Mouse (Mus musculus): ENCODE data around the gene Prss34. TPM values are rescaled to one million over a fixed set of nuclear protein-coding genes. Genes with fewer than 3 reads are reported as not detected.

Gene Prss34
- polyA plus RNA-seq (2014; fragmentation: Illumina TruSeq; extraction: RNeasy Lipid Tissue Mini Kit (QIAGEN cat#74804); ENCODE audit: low read depth, low replicate concordance), result not detected

DNA sequence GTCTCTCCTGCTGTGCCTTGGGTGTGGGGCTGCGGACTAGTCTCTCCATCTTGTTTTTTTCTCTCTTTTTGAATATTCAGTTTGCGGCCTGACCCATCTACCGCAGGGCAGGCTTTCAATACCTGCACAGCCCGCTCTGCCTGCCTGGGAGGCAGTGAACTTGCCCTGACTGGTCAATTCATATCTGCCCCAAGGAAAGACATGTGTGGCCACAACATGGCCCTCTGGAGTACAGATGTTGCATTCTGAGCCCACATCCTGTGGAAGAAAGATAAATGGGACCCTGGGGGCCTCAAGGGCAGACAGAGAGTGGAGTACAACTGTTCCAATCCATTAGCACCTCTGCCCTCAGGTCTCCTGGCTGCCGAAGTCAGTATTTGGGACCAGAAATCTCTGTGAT is at the start of gene Prss34:
Gene Prss34, plus strand, starts transcription at position 301 of the 400 bp plus-strand sequence.

DNA sequence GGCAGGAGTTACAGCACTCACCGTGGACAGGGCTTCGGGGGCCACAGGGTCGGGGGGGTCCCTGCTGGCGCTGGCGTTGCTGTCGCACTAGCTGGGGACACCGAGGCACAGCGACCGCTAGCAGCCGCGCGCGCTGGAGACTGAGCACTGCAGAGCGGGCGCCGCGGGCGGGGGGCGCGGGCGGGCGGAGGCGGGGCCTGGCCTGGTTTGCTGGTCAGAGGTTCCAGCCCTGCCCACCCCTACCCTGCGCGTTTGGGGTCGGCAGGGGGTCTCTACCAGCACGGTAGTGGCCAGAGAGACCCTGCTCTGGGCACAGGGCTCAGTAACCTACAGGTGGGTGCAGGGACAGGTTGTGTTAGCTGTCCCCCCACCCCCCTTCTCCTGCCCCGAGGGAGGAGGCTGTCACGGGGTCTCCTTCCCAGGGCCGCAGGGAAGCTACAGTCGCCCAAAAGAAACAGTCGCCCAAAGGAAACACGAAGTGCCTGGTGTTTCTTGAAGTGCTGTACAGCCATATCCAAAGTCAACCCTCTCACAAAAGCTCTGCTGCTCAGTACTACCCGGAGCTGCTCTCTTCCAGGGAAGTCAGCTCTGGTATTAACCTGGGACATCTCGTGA is 41.9 kb upstream of the Prss34 start, which contains the start of gene Baiap3:
Gene Baiap3, minus strand, starts transcription at position 225 of the 615 bp plus-strand sequence.

DNA sequence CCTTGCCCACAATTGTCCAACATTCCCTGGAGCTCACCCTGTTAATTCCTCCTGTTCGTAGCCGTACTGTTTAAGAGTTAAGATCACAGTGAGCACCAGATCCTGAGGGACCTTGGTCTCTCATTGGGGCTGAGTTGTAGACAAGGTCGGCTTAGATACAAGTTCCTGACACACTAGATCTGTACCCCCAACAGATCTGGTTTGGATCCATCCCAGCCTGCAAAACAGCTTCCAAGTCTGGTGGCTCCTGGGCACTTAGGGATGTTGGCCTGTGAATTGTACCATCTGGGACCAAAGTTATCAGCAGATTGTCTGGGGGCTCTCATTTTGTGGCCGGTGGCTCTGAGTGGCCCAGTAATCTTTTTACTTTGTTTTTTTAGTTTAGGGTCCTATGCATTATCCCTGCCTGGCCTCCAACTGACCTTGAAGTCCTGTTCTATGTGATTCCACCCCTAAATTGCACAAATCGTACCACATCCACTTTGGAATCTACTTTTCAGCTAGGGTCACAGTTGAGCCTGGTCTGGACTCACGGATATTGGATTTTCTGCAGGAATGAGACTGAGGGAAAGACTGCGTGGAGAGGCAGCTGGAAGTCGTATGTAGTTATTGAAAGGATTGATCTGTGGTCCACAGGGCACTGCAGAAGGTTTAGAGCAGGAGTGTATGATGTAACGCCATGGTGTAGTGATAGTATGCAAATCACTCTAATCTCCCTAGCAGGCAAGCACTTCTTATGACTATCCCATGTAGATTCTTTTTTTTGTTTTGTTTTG is 23.4 kb upstream of the Prss34 start, which contains the start of gene Ube2i:
Gene Ube2i, minus strand, starts transcription at position 52 of the 776 bp plus-strand sequence.

DNA sequence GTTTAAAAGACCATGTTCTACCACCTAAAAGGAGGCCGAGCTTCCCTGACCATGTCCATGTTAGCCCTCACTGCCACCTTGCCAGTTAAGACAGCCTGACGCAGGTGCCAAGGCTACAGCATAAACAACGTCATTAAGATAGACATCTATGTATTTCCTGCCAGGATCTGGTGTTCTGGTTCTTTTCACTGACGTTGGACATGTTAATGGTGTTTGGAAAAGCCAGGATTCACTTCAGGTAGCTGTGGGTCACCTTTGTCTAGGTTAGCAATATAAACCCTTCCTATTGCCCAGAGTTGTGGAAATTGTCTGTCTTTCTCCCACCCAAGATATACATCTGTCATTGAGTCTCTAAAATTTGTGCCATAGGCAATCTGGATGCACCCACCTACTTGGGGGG is 10.2 kb downstream of the Prss34 start, which contains the start of gene Prss28:
Gene Prss28, plus strand, starts transcription at position 301 of the 400 bp plus-strand sequence.

DNA sequence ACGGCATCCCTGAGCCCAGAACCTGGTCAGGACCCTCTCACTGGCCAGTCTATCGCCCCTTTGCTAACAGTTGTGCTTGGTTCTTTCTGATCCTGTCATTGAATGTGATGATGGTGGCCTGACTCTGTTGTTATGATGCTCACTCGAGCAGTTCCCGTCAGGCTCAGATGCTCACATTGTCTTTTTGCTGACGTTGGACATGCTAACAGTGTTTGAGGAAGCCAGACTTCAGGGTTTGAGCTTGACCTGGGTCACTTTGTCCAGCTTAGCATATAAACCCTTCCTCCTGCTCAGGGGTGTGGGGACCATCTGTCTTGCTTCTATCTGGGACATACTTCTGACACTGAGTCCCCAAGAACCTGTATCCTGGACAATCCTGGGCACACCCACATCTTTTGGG is 20.2 kb downstream of the Prss34 start, which contains the start of gene Prss29:
Gene Prss29, plus strand, starts transcription at position 301 of the 400 bp plus-strand sequence.

DNA sequence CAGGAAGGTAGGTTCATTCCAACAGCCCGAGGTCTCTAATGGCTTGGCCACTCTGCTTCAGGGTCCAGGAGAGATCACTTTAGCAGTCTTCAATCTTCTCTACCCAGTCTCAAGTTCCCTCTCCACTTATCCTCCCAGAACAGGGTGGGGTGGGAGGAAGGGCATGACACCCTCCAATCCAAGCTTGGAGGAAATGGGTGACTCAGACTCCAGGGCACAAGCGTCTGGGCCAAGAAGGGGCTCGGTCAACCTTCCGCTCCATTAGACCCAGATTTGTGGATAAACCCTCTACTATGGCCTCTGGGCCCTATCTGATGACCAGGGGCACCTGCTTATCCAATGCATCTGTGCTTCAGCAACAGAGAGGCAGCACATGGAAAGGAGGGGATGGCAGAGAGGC is 47.3 kb downstream of the Prss34 start, which contains the start of gene Tpsab1:
Gene Tpsab1, minus strand, starts transcription at position 101 of the 400 bp plus-strand sequence.

Other genes starting within 250 kb of the Prss34 start
- gene Tmem204, start 214.8 kb upstream of the Prss34 start, polyA plus RNA-seq (2014; fragmentation: Illumina TruSeq; extraction: RNeasy Lipid Tissue Mini Kit (QIAGEN cat#74804); ENCODE audit: low read depth, low replicate concordance), result 2.8 TPM
- 3.0 TPM for gene Telo2, start 182.4 kb upstream of the Prss34 start, polyA plus RNA-seq (2014; fragmentation: Illumina TruSeq; extraction: RNeasy Lipid Tissue Mini Kit (QIAGEN cat#74804); ENCODE audit: low read depth, low replicate concordance)
- not detected for gene Ptx4, start 177.6 kb upstream of the Prss34 start, polyA plus RNA-seq (2014; fragmentation: Illumina TruSeq; extraction: RNeasy Lipid Tissue Mini Kit (QIAGEN cat#74804); ENCODE audit: low read depth, low replicate concordance)
- 4.3 TPM for gene Clcn7, start 165.0 kb upstream of the Prss34 start, polyA plus RNA-seq (2014; fragmentation: Illumina TruSeq; extraction: RNeasy Lipid Tissue Mini Kit (QIAGEN cat#74804); ENCODE audit: low read depth, low replicate concordance)
- gene Ccdc154, start 135.9 kb upstream of the Prss34 start, polyA plus RNA-seq (2014; fragmentation: Illumina TruSeq; extraction: RNeasy Lipid Tissue Mini Kit (QIAGEN cat#74804); ENCODE audit: low read depth, low replicate concordance), result not detected
- gene Gm38655, start 122.9 kb upstream of the Prss34 start, polyA plus RNA-seq (2014; fragmentation: Illumina TruSeq; extraction: RNeasy Lipid Tissue Mini Kit (QIAGEN cat#74804); ENCODE audit: low read depth, low replicate concordance), result not detected
- gene BC003965, start 113.8 kb upstream of the Prss34 start, polyA plus RNA-seq (2014; fragmentation: Illumina TruSeq; extraction: RNeasy Lipid Tissue Mini Kit (QIAGEN cat#74804); ENCODE audit: low read depth, low replicate concordance), result 19.8 TPM
- gene Unkl, start 110.0 kb upstream of the Prss34 start, polyA plus RNA-seq (2014; fragmentation: Illumina TruSeq; extraction: RNeasy Lipid Tissue Mini Kit (QIAGEN cat#74804); ENCODE audit: low read depth, low replicate concordance), result 14.3 TPM
- gene Gnptg, start 58.3 kb upstream of the Prss34 start, polyA plus RNA-seq (2014; fragmentation: Illumina TruSeq; extraction: RNeasy Lipid Tissue Mini Kit (QIAGEN cat#74804); ENCODE audit: low read depth, low replicate concordance), result 10.1 TPM
- gene Tsr3, start 58.2 kb upstream of the Prss34 start, polyA plus RNA-seq (2014; fragmentation: Illumina TruSeq; extraction: RNeasy Lipid Tissue Mini Kit (QIAGEN cat#74804); ENCODE audit: low read depth, low replicate concordance), result 3.8 TPM
- not detected for gene Baiap3, start 42.0 kb upstream of the Prss34 start, polyA plus RNA-seq (2014; fragmentation: Illumina TruSeq; extraction: RNeasy Lipid Tissue Mini Kit (QIAGEN cat#74804); ENCODE audit: low read depth, low replicate concordance)
- gene Ube2i, start 23.8 kb upstream of the Prss34 start, polyA plus RNA-seq (2014; fragmentation: Illumina TruSeq; extraction: RNeasy Lipid Tissue Mini Kit (QIAGEN cat#74804); ENCODE audit: low read depth, low replicate concordance), result 216 TPM
- gene Prss28, start 10.3 kb downstream of the Prss34 start, polyA plus RNA-seq (2014; fragmentation: Illumina TruSeq; extraction: RNeasy Lipid Tissue Mini Kit (QIAGEN cat#74804); ENCODE audit: low read depth, low replicate concordance), result not detected
- not detected for gene Prss29, start 20.3 kb downstream of the Prss34 start, polyA plus RNA-seq (2014; fragmentation: Illumina TruSeq; extraction: RNeasy Lipid Tissue Mini Kit (QIAGEN cat#74804); ENCODE audit: low read depth, low replicate concordance)
- gene Tpsab1, start 47.2 kb downstream of the Prss34 start, polyA plus RNA-seq (2014; fragmentation: Illumina TruSeq; extraction: RNeasy Lipid Tissue Mini Kit (QIAGEN cat#74804); ENCODE audit: low read depth, low replicate concordance), result not detected
- gene Tpsb2, start 67.9 kb downstream of the Prss34 start, polyA plus RNA-seq (2014; fragmentation: Illumina TruSeq; extraction: RNeasy Lipid Tissue Mini Kit (QIAGEN cat#74804); ENCODE audit: low read depth, low replicate concordance), result not detected
- 8.6 TPM for gene Tpsg1, start 70.9 kb downstream of the Prss34 start, polyA plus RNA-seq (2014; fragmentation: Illumina TruSeq; extraction: RNeasy Lipid Tissue Mini Kit (QIAGEN cat#74804); ENCODE audit: low read depth, low replicate concordance)
- 1.3 TPM for gene Cacna1h, start 135.4 kb downstream of the Prss34 start, polyA plus RNA-seq (2014; fragmentation: Illumina TruSeq; extraction: RNeasy Lipid Tissue Mini Kit (QIAGEN cat#74804); ENCODE audit: low read depth, low replicate concordance)
- gene Tekt4, start 156.2 kb downstream of the Prss34 start, polyA plus RNA-seq (2014; fragmentation: Illumina TruSeq; extraction: RNeasy Lipid Tissue Mini Kit (QIAGEN cat#74804); ENCODE audit: low read depth, low replicate concordance), result not detected
- gene Sstr5, start 198.9 kb downstream of the Prss34 start, polyA plus RNA-seq (2014; fragmentation: Illumina TruSeq; extraction: RNeasy Lipid Tissue Mini Kit (QIAGEN cat#74804); ENCODE audit: low read depth, low replicate concordance), result 0.19 TPM

Measured in sigmoid colon, adult 10 weeks (tissue).